Mouse (Mus musculus) heart, adult 2 months (tissue): ENCODE measurements at regions not wholly inside any gene's neighbourhood (a gene's known extent, or its start where the extent isn't known, plus 50 kb on each side); places are given as distances from the start of the nearest gene placed in this dataset.

Source experiments
- CTCF ChIP-seq: fragments of 200-600 bp; IDR thresholded peaks from 2 replicates; pipeline ENCODE4 v1.8.1; 2022; ENCODE audit warnings: antibody characterized with exemption, mild to moderate bottlenecking, moderate library complexity
- EP300 ChIP-seq: fragments of 200-500 bp; IDR thresholded peaks from 2 replicates; pipeline ENCODE4 v1.6.1; 2011; ENCODE audit warnings: low read depth, low read length, control low read depth; ENCODE audit not compliant: insufficient read depth
- POLR2A ChIP-seq: fragments of 200-500 bp; IDR thresholded peaks from 2 replicates; pipeline ENCODE4 v1.6.1; 2011; ENCODE audit warnings: mild to moderate bottlenecking, low read depth, low read length, control low read depth; ENCODE audit not compliant: insufficient read depth

DNA sequence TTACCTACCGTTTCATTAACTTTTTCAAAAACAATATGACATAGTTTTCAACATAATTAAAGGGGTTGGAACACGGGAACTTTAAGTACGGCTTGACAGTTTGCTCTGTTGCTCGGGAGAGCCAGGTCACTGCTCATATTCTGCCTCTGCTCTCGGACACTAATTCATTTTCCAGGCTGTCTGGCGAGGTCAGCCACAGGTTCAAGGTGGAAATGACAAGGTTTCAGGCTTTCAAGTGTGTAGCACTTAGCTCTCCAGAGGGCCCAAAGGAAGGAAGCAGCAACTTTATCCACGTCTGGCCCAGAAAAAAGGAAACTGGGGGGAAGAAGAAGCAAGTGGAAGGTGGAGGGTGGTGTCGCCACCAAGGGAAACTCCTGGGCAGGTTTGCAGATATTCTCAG is 94.0 kb upstream of the Prox1 start:
- TF ChIP-seq CTCF = no peak
- no peak for TF ChIP-seq POLR2A
- TF ChIP-seq EP300 = no peak
